Mouse (Mus musculus): Measurements from ENCODE around the gene Aloxe3. TPM values are rescaled to one million over a fixed set of nuclear protein-coding genes. Genes with fewer than 3 reads are reported as not detected.

The Aloxe3 gene
- polyA plus RNA-seq, 1 experiment from 2014 or later: 1.1 TPM

GRCm38 (mm10) chr11:69103531-69104435 lies 21.9 kb upstream of the Aloxe3 start:
- Histone ChIP-seq H3K4me2 (no peak overlapping the region), H3K4me1 (peaks cover 18% of the 10 kb centered on the region), H3K9me3 (no peaks in the 10 kb centered on the region), H3K27me3 (no peaks in the 10 kb centered on the region), H3K9ac (no peak overlapping the region), H3K36me3 (peaks cover 84% of the 10 kb centered on the region), H3K4me3 (no peak overlapping the region), H3K27ac (no peak overlapping the region)
- WGBS: 90% methylated on average over 15 of the region's 15 CpGs
- ATAC-seq (ENCODE audit: insufficient number of reproducible peaks, insufficient read depth, low FRiP score, low TSS enrichment, low read depth): no peak

- WGBS: 89% methylated on average over 14 of the region's 14 CpGs
- Histone ChIP-seq H3K4me2 (no peak overlapping the region), H3K36me3 (peaks cover 91% of the 10 kb centered on the region), H3K27ac (no peak overlapping the region), H3K4me1 (peaks cover 16% of the 10 kb centered on the region), H3K9me3 (no peaks in the 10 kb centered on the region), H3K9ac (no peak overlapping the region), H3K4me3 (no peak overlapping the region), H3K27me3 (no peaks in the 10 kb centered on the region)
- no peak for ATAC-seq (ENCODE audit: insufficient number of reproducible peaks, insufficient read depth, low FRiP score, low TSS enrichment, low read depth)
Observed at GRCm38 (mm10) chr11:69104487-69104886, 21.2 kb upstream of the Aloxe3 start.

DNA sequence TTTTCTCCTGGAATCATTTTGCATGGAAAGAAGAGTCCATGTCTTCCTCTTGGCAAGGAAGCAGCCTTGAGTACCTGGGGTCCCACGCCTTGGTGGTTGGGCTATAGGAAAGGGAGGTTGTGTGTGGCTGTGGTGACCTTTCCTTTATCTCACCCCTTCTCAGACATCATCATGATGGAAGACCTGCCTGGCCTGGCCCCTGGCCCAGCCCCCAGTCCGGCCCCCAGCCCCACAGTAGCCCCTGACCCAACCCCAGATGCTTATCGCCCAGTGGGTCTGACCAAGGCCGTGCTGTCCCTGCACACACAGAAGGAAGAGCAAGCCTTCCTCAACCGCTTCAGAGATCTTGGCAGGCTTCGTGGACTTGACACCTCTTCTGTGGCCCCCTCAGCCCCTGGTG lies 20.5 kb upstream of the Aloxe3 start:
- Histone ChIP-seq H3K9ac (no peak overlapping the region), H3K4me3 (no peak overlapping the region), H3K9me3 (no peaks in the 10 kb centered on the region), H3K27me3 (no peaks in the 10 kb centered on the region), H3K27ac (no peak overlapping the region), H3K4me1 (peaks cover 14% of the 10 kb centered on the region), H3K36me3 (peaks cover 93% of the 10 kb centered on the region), H3K4me2 (no peak overlapping the region)
- no peak for ATAC-seq (ENCODE audit: insufficient number of reproducible peaks, insufficient read depth, low FRiP score, low TSS enrichment, low read depth)
- 96% methylated on average over 6 of the region's 6 CpGs for WGBS

DNA sequence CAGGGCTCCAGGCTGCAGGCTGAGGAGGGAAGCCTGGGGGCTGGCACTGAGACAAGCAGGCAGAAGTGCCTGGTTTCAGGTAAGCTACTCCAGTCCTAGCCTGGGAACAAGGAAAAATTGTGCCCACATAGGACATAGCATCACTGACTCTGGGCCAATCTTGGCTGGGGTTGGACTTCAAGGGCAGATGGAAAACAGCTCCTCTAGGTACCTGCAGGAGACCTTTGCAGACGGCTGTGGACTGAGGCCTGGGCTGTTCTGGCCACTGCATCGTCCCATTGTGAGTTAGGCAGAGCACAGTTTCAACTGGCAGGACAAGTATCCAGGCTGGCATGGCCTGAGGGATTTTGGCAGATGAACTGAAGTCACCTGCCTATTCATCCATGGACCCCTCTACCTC lies 19.9 kb upstream of the Aloxe3 start:
- Histone ChIP-seq H3K4me3 (no peak overlapping the region), H3K4me2 (no peak overlapping the region), H3K36me3 (peaks cover 89% of the 10 kb centered on the region), H3K4me1 (peaks cover 8% of the 10 kb centered on the region), H3K27me3 (no peaks in the 10 kb centered on the region), H3K9me3 (no peaks in the 10 kb centered on the region), H3K9ac (no peak overlapping the region), H3K27ac (no peak overlapping the region)
- 76% methylated on average over 2 of the region's 2 CpGs for WGBS
- ATAC-seq (ENCODE audit: insufficient number of reproducible peaks, insufficient read depth, low FRiP score, low TSS enrichment, low read depth): no peak

DNA sequence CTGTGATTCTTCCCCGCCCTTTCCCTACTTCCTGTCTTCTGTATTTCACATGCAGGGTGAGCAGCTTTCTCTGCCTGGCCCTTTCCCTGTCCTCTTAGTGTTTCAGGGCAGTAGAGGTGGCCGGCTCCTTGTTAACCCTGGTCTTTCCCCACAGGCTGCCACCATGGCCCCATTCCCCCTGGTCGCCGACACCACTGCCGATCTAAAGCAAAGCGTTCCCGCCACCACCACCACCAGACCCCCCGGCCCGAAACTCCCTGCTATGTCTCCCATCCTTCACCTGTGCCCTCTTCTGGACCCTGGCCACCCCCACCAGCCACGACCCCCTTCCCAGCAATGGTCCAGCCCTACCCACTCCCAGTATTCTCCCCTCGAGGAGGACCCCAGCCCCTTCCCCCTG lies 19.4 kb upstream of the Aloxe3 start:
- Histone ChIP-seq H3K27me3 (no peaks in the 10 kb centered on the region), H3K9ac (no peak overlapping the region), H3K4me3 (no peak overlapping the region), H3K27ac (no peak overlapping the region), H3K36me3 (peaks cover 84% of the 10 kb centered on the region), H3K4me2 (no peak overlapping the region), H3K4me1 (peaks cover 8% of the 10 kb centered on the region), H3K9me3 (no peaks in the 10 kb centered on the region)
- 87% methylated on average over 11 of the region's 11 CpGs for WGBS
- ATAC-seq (ENCODE audit: insufficient number of reproducible peaks, insufficient read depth, low FRiP score, low TSS enrichment, low read depth): no peak

GRCm38 (mm10) chr11:69106842-69107241 lies 18.9 kb upstream of the Aloxe3 start:
- WGBS: 86% methylated on average over 11 of the region's 11 CpGs
- H3K4me2 ChIP-seq: no peak overlapping the region
- H3K27ac ChIP-seq: no peak overlapping the region
- peaks cover 8% of the 10 kb centered on the region for H3K4me1 ChIP-seq
- no peaks in the 10 kb centered on the region for H3K27me3 ChIP-seq
- ATAC-seq (ENCODE audit: insufficient number of reproducible peaks, insufficient read depth, low FRiP score, low TSS enrichment, low read depth): no peak
- no peak overlapping the region for H3K4me3 ChIP-seq
- peaks cover 79% of the 10 kb centered on the region for H3K36me3 ChIP-seq
- no peak overlapping the region for H3K9ac ChIP-seq
- no peaks in the 10 kb centered on the region for H3K9me3 ChIP-seq

DNA sequence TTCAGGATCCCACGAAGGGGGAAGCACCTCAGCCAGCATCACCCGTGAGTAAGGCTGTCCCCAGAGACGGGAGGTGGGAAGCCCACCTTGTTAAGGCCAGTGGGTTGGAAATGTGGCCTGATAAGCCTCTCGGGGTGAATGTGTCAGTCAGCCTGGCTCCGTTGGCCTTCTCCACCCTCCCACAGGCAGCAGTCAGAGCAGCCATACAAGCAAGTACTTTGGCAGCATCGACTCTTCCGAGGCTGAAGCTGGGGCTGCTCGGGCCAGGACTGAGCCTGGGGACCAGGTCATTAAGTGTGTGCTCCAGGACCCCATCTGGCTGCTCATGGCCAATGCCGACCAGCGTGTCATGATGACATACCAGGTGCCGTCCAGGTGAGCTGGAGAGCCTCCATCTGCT lies 18.0 kb upstream of the Aloxe3 start:
- no peak overlapping the region for H3K4me2 ChIP-seq
- no peak for ATAC-seq (ENCODE audit: insufficient number of reproducible peaks, insufficient read depth, low FRiP score, low TSS enrichment, low read depth)
- H3K36me3 ChIP-seq: peaks cover 70% of the 10 kb centered on the region
- no peak overlapping the region for H3K4me3 ChIP-seq
- H3K4me1 ChIP-seq: peaks cover 8% of the 10 kb centered on the region
- no peaks in the 10 kb centered on the region for H3K9me3 ChIP-seq
- H3K27me3 ChIP-seq: no peaks in the 10 kb centered on the region
- no peak overlapping the region for H3K27ac ChIP-seq
- H3K9ac ChIP-seq: no peak overlapping the region
- WGBS: 89% methylated on average over 11 of the region's 11 CpGs

- WGBS: 90% methylated on average over 9 of the region's 9 CpGs
- Histone ChIP-seq H3K36me3 (peaks cover 65% of the 10 kb centered on the region), H3K4me1 (peaks cover 8% of the 10 kb centered on the region), H3K9ac (no peak overlapping the region), H3K27me3 (0 out of 2 replicates have a peak, but pooled peaks cover 5% of the 10 kb centered on the region), H3K9me3 (no peaks in the 10 kb centered on the region), H3K27ac (no peak overlapping the region), H3K4me3 (no peak overlapping the region), H3K4me2 (no peak overlapping the region)
- no peak for ATAC-seq (ENCODE audit: insufficient number of reproducible peaks, insufficient read depth, low FRiP score, low TSS enrichment, low read depth)
Observed at GRCm38 (mm10) chr11:69108223-69108622, 17.5 kb upstream of the Aloxe3 start.

DNA sequence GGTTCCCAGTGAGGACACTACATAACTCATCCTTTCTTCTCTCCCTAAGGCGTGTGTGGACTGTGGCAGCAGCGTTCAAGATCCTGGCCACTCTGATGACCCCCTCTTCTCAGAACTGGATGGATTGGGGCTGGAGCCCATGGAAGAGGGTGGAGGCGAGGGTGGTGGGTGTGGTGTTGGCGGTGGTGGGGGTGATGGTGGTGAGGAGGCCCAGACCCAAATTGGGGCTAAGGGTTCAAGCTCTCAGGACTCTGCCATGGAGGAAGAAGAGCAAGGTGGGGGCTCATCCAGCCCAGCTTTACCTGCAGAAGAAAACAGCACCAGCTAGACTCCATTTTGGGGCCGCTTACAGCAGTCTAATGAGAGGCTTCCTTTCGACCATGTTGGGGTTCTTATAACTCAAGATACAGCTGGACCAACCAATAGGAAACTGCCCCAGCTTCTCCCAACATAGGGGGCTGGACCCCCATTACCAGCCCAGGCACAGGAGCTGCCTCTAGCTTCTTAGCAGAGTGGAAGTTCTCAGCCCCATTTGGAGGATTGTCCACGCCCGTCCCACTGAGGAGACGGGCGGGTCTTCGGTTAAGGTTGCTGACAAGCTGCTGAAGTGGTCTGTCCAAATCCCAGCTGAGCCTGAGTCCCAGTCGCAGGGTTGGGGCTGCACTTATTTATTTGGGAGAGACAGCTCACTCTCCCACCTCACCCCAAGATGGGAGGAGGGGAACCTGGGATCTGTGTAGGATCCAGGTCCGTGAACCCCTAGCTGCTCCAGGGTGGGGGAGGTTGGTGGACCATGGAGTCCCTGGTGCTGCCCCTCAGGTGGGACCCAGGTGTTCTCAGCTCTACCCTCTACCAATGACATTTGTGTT lies 16.4 kb upstream of the Aloxe3 start:
- H3K9ac ChIP-seq: no peak overlapping the region
- peaks cover 8% of the 10 kb centered on the region for H3K4me1 ChIP-seq
- H3K4me3 ChIP-seq: no peak overlapping the region
- WGBS: 83% methylated on average over 13 of the region's 13 CpGs
- H3K4me2 ChIP-seq: no peak overlapping the region
- H3K27me3 ChIP-seq: peaks cover 10% of the 10 kb centered on the region; the same call in 1 of the 2 replicates
- no peak for ATAC-seq (ENCODE audit: insufficient number of reproducible peaks, insufficient read depth, low FRiP score, low TSS enrichment, low read depth)
- H3K9me3 ChIP-seq: no peaks in the 10 kb centered on the region
- H3K36me3 ChIP-seq: peaks cover 54% of the 10 kb centered on the region
- no peak overlapping the region for H3K27ac ChIP-seq

DNA sequence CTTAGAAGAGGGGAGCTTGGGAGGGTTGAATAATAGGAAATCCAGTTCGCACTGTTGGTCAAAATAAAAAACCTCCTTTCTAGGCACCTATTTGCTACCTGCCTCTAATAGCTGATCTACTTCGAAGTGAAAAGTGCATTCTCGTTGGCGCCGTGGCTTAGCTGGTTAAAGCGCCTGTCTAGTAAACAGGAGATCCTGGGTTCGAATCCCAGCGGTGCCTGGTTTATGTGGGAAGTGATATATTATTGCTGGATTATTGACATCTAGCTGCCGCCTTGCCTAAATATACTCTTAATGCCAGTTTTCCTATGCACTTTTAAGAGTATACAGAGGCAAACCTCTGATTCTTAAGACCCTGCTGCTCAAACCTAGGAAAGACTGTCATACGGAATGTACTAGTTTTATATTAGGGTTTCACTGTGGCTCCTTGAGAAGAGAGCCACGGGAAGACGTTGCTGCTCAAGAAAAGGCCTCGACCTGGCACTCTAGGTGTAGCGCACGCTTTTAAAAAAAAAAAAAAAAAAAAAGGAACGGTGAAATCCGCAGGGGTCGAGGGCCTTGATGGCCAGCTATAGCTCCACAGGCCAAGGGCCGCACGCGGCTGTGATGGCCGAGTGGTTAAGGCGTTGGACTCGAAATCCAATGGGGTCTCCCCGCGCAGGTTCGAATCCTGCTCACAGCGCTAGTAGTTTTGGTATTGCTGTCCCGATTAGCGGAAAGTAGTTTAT lies 15.2 kb upstream of the Aloxe3 start:
- Histone ChIP-seq H3K4me1 (peaks cover 8% of the 10 kb centered on the region), H3K36me3 (peaks cover 42% of the 10 kb centered on the region), H3K4me3 (peak overlapping the region; percentile 47), H3K4me2 (peak overlapping the region; percentile 60), H3K9me3 (no peaks in the 10 kb centered on the region), H3K27me3 (peaks cover 12% of the 10 kb centered on the region; the same call in 1 of the 2 replicates), H3K27ac (peak overlapping the region; percentile 22; the same call in 1 of the 2 replicates), H3K9ac (peak overlapping the region; percentile 62)
- ATAC-seq (ENCODE audit: insufficient number of reproducible peaks, insufficient read depth, low FRiP score, low TSS enrichment, low read depth): no peak; the same call in 1 of the 2 replicates
- WGBS: under 1% methylated on average over 30 of the region's 30 CpGs
